Mouse (Mus musculus) G1E (cell line): ENCODE data around the gene Sprr2a3. TPM values are rescaled to one million over a fixed set of nuclear protein-coding genes. Genes with fewer than 3 reads are reported as not detected.
"Not testable (repeated sequence)": the region's sequence is repeated elsewhere in the genome, so short reads cannot be mapped to it uniquely, and the experiment has no call there.

Experiments
- ATAC-seq: 2 replicates; pipeline ENCODE4 v1.8.0; 2016; ENCODE audit warnings: mild to moderate bottlenecking; ENCODE audit not compliant: insufficient number of reproducible peaks, poor library complexity, low FRiP score, severe bottlenecking; ENCODE audit errors: extremely low read depth
- DNase-seq: peaks from one replicate; pipeline ENCODE4 v3.0.0; 2012; ENCODE audit warnings: low spot score
- H3K27me3 ChIP-seq: 2 replicates; pipeline ENCODE4 v1.6.1; 2012; ENCODE audit warnings: mild to moderate bottlenecking, low read length, inconsistent platforms; ENCODE audit not compliant: insufficient read depth
- H3K36me3 ChIP-seq: replicated peaks from 2 replicates; pipeline ENCODE3; 2012; ENCODE audit warnings: mild to moderate bottlenecking, inconsistent platforms
- H3K4me1 ChIP-seq: 2 replicates; pipeline ENCODE4 v1.6.1; 2012; ENCODE audit warnings: low read depth, low read length, inconsistent platforms, mixed read lengths; ENCODE audit not compliant: insufficient read depth
- H3K4me3 ChIP-seq: 2 replicates; pipeline ENCODE4 v1.5.1; 2012; ENCODE audit warnings: low read depth, mild to moderate bottlenecking, inconsistent platforms, low read length, moderate library complexity, mixed read lengths
- H3K9me3 ChIP-seq: replicated peaks from 2 replicates; pipeline ENCODE4 v1.6.1; 2012; ENCODE audit warnings: inconsistent platforms
- CTCF ChIP-seq: IDR thresholded peaks from 2 replicates; pipeline ENCODE4 v1.5.1; 2012; ENCODE audit warnings: low read depth, low read length, inconsistent platforms, mixed read lengths
- GATA1 ChIP-seq: IDR thresholded peaks from 2 replicates; pipeline ENCODE4 v1.6.1; 2012; ENCODE audit warnings: borderline replicate concordance, low read length, inconsistent platforms, mixed read lengths
- GATA2 ChIP-seq: IDR thresholded peaks from 2 replicates; pipeline ENCODE4 v1.6.1; 2012; ENCODE audit warnings: low read depth, low read length, inconsistent platforms, borderline replicate concordance
- POLR2AphosphoS5 ChIP-seq: IDR thresholded peaks from 2 replicates; pipeline ENCODE4 v1.6.1; 2012; ENCODE audit warnings: low read depth, low read length, inconsistent platforms; ENCODE audit not compliant: insufficient replicate concordance
- TAL1 ChIP-seq: conservative IDR thresholded peaks from 2 replicates; pipeline ENCODE4 v1.6.1; 2012; ENCODE audit warnings: low read depth, low read length, inconsistent platforms, mixed read lengths
- polyA plus RNA-seq: library from polyadenylated mRNA; stranded (reverse); fragments of >175 nt; gene quantifications from 2 replicates; pipeline ENCODE4 v1.2.3, GENCODE M21; 2012
- total RNA-seq, 2 experiments: library from RNA; stranded (forward) in 1 of 2; stranded (reverse) in 1 of 2; fragments of 200-1000 nt in 1 of 2; fragments of >200 nt in 1 of 2; fragmentation: Nextera tagmentation in 1 of 2; gene quantifications; 2 replicates each; pipeline ENCODE4 v1.2.3; 2014 to 2017

Gene Sprr2a3
- total and polyA plus RNA-seq, 3 experiments = 0.11 TPM; not detected in 2

DNA sequence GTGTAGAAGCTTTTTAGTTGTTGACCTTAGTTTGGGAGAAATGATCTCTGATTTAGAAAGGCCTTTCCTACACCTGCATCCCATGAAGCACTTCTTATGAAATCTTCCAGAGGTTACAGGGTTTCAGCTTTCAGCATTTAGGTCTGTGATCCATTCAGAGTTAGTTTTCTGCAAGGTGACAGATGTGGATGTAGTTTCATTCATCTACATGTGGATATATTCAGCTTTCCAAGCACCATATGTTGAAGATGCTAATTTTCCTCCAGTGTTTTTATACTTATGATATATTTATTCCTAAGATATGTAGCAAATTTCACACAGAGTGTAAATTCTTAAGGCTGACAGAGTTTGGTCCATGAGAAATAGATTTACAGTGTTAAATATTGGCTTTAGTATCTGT is 11.7 kb upstream of the Sprr2a3 start:
- H3K27me3 ChIP-seq, ATAC-seq, H3K36me3 ChIP-seq, H3K4me1 ChIP-seq, H3K4me3 ChIP-seq, DNase-seq, H3K9me3 ChIP-seq: not testable (repeated sequence)

DNA sequence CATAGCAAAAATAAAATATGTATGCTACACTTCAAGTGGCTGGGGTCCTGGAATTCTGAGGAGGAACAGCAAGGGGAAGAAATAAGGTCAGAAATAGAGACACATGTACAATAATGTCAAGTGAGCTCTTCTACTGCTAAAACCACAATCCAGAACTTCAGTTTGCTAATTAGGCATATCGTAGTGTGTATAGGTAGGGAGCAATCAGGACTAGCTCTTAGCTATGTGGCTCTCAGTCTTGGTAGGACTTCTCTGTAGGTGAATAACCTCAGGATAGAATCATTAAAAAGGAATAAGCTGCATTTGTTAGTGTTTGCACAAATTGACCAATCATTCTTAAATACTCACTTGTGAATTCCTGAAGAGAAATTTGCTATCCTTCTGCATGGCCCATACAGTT is 11.2 kb upstream of the Sprr2a3 start:
- not testable (repeated sequence) for H3K27me3 ChIP-seq, H3K4me3 ChIP-seq, H3K4me1 ChIP-seq, DNase-seq, H3K36me3 ChIP-seq, ATAC-seq, H3K9me3 ChIP-seq

DNA sequence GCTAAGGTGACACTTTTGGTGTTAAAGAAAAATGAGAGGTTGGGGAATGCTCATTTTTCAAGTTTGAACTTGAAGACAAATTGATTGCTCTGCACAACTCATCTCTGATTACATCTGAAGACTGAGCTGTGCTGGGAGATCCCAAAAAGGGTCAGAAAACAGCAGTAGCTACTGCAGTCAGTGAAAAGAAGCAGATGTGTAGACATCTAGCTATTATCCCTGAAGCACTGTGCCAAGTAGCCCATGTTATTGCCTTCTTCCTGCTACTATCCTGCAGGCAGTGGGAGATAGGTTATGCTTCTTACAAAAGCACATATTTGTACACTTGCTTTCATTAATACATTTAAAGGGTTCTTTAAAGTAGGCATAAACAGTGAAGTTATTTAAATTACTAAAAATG is 5.6 kb upstream of the Sprr2a3 start:
- not testable (repeated sequence) for H3K9me3 ChIP-seq, ATAC-seq, H3K4me1 ChIP-seq, H3K4me3 ChIP-seq, H3K27me3 ChIP-seq, H3K36me3 ChIP-seq, DNase-seq

DNA sequence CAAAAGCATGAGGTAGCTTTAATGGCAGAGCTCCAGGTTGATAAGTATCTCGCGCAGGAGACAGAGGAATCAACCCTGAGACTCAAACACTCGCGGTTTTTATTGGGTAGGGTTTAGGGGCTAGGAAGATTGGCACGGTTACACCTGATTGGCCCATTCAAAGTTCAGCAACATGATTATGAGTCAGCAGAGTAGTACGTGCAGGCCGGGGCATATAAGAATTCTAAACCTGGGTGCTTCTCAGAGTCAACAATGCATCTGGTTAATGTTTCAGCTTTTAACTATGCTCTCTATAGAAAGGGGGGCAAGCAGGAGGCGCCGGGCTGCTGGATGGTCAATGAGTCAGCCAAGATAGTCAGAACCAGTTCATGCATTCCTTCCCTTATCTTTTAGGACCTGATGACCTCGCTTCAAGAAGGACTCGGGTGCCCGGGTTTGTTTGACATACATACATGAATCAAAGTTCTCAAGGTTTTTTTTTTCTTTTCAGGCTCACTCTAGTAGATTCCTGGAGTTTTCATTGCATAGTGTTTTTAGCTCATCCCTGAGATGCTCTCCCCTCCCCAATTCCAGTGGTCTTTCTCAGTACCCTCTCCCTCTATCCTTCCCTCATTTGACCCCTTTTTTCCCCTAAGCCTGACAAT is 4.1 kb upstream of the Sprr2a3 start:
- not testable (repeated sequence) for H3K9me3 ChIP-seq, DNase-seq, H3K36me3 ChIP-seq, ATAC-seq, H3K27me3 ChIP-seq, H3K4me3 ChIP-seq, H3K4me1 ChIP-seq

DNA sequence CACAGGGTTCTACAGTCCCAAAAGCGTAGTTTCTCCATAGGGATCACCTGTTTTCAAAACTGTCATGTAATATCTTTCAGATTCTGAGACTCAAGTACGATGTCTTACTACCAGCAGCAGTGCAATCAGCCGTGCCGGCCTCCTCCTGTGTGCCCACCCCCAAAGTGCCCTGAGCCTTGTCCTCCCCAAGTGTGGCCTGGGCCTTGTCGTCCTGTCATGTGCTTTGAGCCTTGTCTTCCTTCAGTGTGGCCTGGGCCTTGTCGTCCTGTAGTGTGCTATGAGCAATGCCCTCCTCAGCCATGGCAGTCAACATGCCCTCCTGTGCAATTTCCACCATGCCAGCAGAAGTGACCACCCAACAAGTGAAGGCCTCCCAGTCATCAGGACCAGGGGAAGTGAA is 3.3 kb downstream of the Sprr2a3 start:
- not testable (repeated sequence) for H3K4me1 ChIP-seq, DNase-seq, ATAC-seq, H3K4me3 ChIP-seq, H3K9me3 ChIP-seq, H3K27me3 ChIP-seq, H3K36me3 ChIP-seq

DNA sequence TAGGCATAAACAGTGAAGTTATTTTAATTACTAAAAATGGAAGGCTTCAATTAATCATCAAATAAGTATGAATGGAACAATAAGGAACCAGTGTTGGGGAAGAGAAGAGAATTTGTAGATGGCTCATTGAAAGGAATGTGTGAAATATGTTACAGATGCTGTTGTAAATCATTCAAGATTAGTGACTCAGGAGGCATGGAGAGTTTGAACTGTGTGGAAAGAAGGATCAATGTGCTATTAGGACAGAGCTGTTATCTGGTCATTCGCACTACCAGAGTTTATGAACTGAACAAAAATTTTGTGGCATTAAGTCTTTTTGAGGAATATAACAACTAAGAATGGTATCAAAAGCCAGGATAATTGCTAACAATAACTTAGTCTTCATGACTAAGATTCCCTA is 22.2 kb downstream of the Sprr2a3 start:
- no peaks in the 10 kb centered on the region for H3K27me3 ChIP-seq
- no peak for ATAC-seq

DNA sequence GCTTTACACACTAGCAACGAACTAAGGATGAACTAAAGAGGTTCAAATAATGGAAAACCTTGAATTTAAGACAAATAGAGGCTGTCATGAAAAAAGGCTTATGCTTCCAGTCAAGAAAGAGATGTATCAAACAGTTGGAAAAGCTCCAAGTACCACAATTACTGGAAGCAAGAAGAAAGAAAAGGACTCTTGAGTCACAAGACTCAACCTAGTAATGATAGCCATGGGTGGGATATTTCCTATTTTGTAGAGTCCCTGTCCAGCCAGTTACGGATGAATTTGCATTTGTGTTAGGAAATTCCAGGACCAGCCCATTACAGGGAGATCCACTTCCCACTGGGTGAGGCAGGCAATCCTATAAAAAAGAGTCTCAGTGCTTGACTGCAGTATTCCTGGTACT is 31.1 kb downstream of the Sprr2a3 start, which contains the start of gene Sprr2b:
Gene Sprr2b (plus strand): TSS at position 301 of the 400 bp plus-strand sequence.
- ATAC-seq (no peak), DNase-seq (no peak)
- no peaks in the 10 kb centered on the region for H3K4me1 ChIP-seq
- no peak within 1 kb of the TSS for H3K4me3 ChIP-seq
- TF ChIP-seq POLR2AphosphoS5 = no peak
- TF ChIP-seq CTCF = no peak
- TF ChIP-seq GATA1 = no peak
- TF ChIP-seq GATA2 = no peak
- no peak for TF ChIP-seq TAL1
- H3K9me3 ChIP-seq = 0 out of 2 replicates have a peak, but pooled peaks cover 2% of the 10 kb centered on the region
- no peaks in the 10 kb centered on the region for H3K36me3 ChIP-seq
- no peaks in the 10 kb centered on the region for H3K27me3 ChIP-seq

More for the DNA sequence above, 22.2 kb downstream of the Sprr2a3 start:
- no peaks in the 10 kb centered on the region for H3K4me1 ChIP-seq
- TF ChIP-seq TAL1 (no peak), CTCF (no peak), POLR2AphosphoS5 (no peak), GATA1 (no peak)
- DNase-seq = no peak
- no peak overlapping the region for H3K4me3 ChIP-seq
- H3K9me3 ChIP-seq = no peaks in the 10 kb centered on the region
- H3K36me3 ChIP-seq = no peaks in the 10 kb centered on the region

DNA sequence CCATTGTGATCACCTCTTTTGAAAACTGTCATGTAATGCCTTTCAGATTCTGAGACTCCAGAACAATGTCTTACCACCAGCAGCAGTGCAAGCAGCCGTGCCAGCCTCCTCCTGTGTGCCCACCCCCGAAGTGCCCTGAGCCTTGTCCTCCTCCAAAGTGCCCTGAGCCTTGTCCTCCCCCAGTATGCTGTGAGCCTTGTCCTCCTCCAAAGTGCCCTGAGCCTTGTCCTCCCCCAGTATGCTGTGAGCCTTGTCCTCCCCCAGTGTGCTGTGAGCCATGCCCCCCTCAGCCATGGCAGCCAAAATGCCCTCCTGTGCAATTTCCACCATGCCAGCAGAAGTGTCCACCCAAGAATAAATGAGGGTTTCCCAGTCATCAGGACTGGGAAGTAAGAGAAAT is 32.2 kb downstream of the Sprr2a3 start:
- DNase-seq (no peak), ATAC-seq (no peak)
- H3K9me3 ChIP-seq = 0 out of 2 replicates have a peak, but pooled peaks cover 2% of the 10 kb centered on the region
- no peaks in the 10 kb centered on the region for H3K27me3 ChIP-seq
- H3K4me3 ChIP-seq = no peak overlapping the region
- TF ChIP-seq GATA2 (no peak), GATA1 (no peak), POLR2AphosphoS5 (no peak)
- H3K36me3 ChIP-seq = no peaks in the 10 kb centered on the region
- no peaks in the 10 kb centered on the region for H3K4me1 ChIP-seq
